Mouse (Mus musculus) heart, postnatal 0 days (tissue): ENCODE data around the gene Tpsab1. TPM values are rescaled to one million over a fixed set of nuclear protein-coding genes. Genes with fewer than 3 reads are reported as not detected.

ENCODE experiments used
- ATAC-seq: fragments of 200-750 bp; cut with Nextera tagmentation; 2 replicates; pipeline ENCODE4 v1.8.0; 2017; ENCODE audit warnings: low read depth, moderate number of reproducible peaks, moderate library complexity; ENCODE audit not compliant: insufficient read depth
- DNase-seq: peaks from one replicate; pipeline ENCODE4 v3.0.0-alpha.2; 2016; ENCODE audit warnings: low spot score
- H3K27ac ChIP-seq: fragments of 300-500 bp; sonication (generic); 2 replicates; pipeline ENCODE4 v1.5.1; 2014; ENCODE audit warnings: low read depth, mild to moderate bottlenecking
- H3K27me3 ChIP-seq: fragments of 300-500 bp; sonication (generic); 2 replicates; pipeline ENCODE4 v1.6.1; 2014; ENCODE audit warnings: low read length, mixed read lengths; ENCODE audit not compliant: control insufficient read depth, insufficient read depth
- H3K36me3 ChIP-seq: fragments of 300-500 bp; sonication (generic); replicated peaks from 2 replicates; pipeline ENCODE4 v1.6.1; 2014; ENCODE audit warnings: low read length, mixed read lengths; ENCODE audit not compliant: control insufficient read depth, insufficient read depth
- H3K4me1 ChIP-seq: fragments of 300-500 bp; sonication (generic); 2 replicates; pipeline ENCODE4 v1.6.1; 2014; ENCODE audit warnings: antibody characterized with exemption; ENCODE audit not compliant: control insufficient read depth, insufficient read depth
- H3K4me2 ChIP-seq: fragments of 300-500 bp; sonication (generic); 2 replicates; pipeline ENCODE4 v1.6.1; 2014; ENCODE audit warnings: low read depth, mild to moderate bottlenecking, low read length, moderate library complexity
- H3K4me3 ChIP-seq: fragments of 300-500 bp; sonication (generic); 2 replicates; pipeline ENCODE4 v1.5.1; 2014; ENCODE audit warnings: low read depth, low read length
- H3K9ac ChIP-seq: fragments of 300-500 bp; sonication (generic); replicated peaks from 2 replicates; pipeline ENCODE4 v1.6.1; 2014; ENCODE audit warnings: low read depth, low read length, mixed read lengths
- H3K9me3 ChIP-seq: fragments of 300-500 bp; sonication (generic); replicated peaks from 2 replicates; pipeline ENCODE4 v1.6.1; 2016; ENCODE audit warnings: low read length; ENCODE audit not compliant: control insufficient read depth
- CTCF ChIP-seq: IDR thresholded peaks from 2 replicates; pipeline ENCODE4 v1.5.1; 2016; ENCODE audit warnings: antibody characterized with exemption, control low read depth, low read depth
- EP300 ChIP-seq: IDR thresholded peaks from 2 replicates; pipeline ENCODE4 v1.6.1; 2016; ENCODE audit warnings: antibody characterized with exemption, low read depth
- WGBS: fragments of 180-500 bp; shearing (Covaris S2); extraction: QIAGEN DNeasy Blood & Tissue Kit; methylation state at CpG from one replicate; pipeline ENCODE4 v1.1.7; 2014; 5-methylcytosine and 5-hydroxymethylcytosine counted together
- polyA plus RNA-seq: library from polyadenylated mRNA; unstranded; fragments of >200 nt; fragmentation: Nextera tagmentation; extraction: Ambion mirVana; gene quantifications from 2 replicates; pipeline ENCODE4 v1.2.1, GENCODE M21; 2015
- total RNA-seq: library from RNA; depleted of rRNA; stranded (reverse); fragments of >200 nt; gene quantifications from 2 replicates; pipeline ENCODE4 v1.2.3, GENCODE M21; 2014; ENCODE audit warnings: low replicate concordance

Tpsab1 gene
- total and polyA plus RNA-seq, 2 experiments from 2014 or later, result 1.2 to 5.3 TPM

DNA sequence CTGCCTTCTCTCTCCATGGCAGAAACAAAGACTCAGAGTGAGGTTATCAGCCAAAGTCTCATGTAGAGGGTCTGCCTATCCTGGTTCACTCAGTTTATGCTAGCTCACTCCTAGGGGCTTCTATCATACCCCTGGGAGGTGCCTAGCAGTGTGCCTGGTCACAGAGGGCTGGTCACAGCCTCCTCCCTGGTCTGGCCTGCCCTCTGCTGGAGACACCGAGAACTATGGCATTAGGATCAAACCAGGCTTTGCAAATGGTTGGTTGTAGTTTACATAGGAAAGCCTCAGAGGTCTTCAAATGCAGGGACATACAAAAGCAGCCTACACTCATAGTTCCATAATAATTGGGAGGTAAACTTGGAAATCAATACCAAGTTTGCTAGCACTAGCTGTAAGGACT, 18.4 kb upstream of the Tpsab1 start:
- no peaks in the 10 kb centered on the region for H3K9me3 ChIP-seq
- no peaks in the 10 kb centered on the region for H3K4me1 ChIP-seq
- 0% methylated on average over 1 of the region's 1 CpGs for WGBS
- ATAC-seq, result peak; percentile 49; the same call in 1 of the 2 replicates
- H3K9ac ChIP-seq, result no peak overlapping the region
- H3K4me2 ChIP-seq, result no peak overlapping the region
- no peaks in the 10 kb centered on the region for H3K27me3 ChIP-seq
- TF ChIP-seq EP300, result no peak
- TF ChIP-seq CTCF, result peak; percentile 73
- no peak overlapping the region for H3K27ac ChIP-seq
- no peaks in the 10 kb centered on the region for H3K36me3 ChIP-seq
- DNase-seq, result no peak
- H3K4me3 ChIP-seq, result no peak overlapping the region

DNA sequence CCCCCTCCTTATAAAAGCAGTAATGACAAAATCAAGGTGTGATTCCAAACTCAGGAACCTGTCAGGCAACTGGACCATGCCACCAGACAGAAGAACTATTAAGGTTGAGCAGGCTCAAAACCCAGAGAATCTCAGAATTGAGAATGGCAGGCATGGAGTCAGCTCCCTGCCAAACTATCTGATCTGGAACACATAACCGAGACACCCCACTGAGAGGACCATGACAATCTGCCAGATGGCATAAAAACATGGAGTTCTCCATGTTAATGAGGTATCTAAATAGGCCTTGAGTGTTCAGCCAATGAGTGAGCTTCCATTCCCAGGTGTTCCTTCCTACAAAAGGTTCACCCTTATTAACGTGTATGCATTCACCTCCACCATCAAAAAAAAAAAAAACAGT, 15.9 kb upstream of the Tpsab1 start:
- DNase-seq (no peak), ATAC-seq (no peak)
- no peak overlapping the region for H3K9ac ChIP-seq
- H3K27me3 ChIP-seq, result no peaks in the 10 kb centered on the region
- no peak overlapping the region for H3K4me3 ChIP-seq
- no peaks in the 10 kb centered on the region for H3K4me1 ChIP-seq
- no peak overlapping the region for H3K27ac ChIP-seq
- no peaks in the 10 kb centered on the region for H3K9me3 ChIP-seq
- H3K4me2 ChIP-seq, result no peak overlapping the region
- no peak for TF ChIP-seq CTCF
- no peak for TF ChIP-seq EP300
- H3K36me3 ChIP-seq, result no peaks in the 10 kb centered on the region
- WGBS, result 68% methylated on average over 2 of the region's 2 CpGs

DNA sequence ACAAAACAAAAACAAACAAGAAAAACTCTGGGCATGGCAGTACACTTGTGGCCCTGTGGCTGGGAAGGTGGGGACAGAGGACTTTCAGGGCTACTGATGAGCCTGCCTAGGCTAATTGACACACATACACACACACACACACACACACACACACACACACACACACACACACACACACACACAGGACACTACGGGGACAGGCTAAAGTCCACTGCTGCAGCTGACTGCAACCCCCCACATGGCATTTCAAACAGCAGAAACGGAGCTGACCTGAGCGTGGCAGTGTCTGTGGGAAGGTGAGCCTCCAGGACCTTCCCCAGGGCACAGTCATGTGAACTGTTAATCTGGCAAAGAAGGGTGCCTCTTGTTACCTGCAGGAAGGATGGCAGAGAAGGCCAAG, 3.9 kb downstream of the Tpsab1 start:
- H3K36me3 ChIP-seq, result no peaks in the 10 kb centered on the region
- no peak for TF ChIP-seq EP300
- H3K4me3 ChIP-seq, result no peak overlapping the region
- H3K4me2 ChIP-seq, result no peak overlapping the region
- H3K4me1 ChIP-seq, result no peaks in the 10 kb centered on the region
- H3K9ac ChIP-seq, result no peak overlapping the region
- H3K27ac ChIP-seq, result no peak overlapping the region
- H3K27me3 ChIP-seq, result no peaks in the 10 kb centered on the region
- ATAC-seq, result no peak
- no peaks in the 10 kb centered on the region for H3K9me3 ChIP-seq
- DNase-seq, result no peak
- 55% methylated on average over 3 of the region's 3 CpGs for WGBS

DNA sequence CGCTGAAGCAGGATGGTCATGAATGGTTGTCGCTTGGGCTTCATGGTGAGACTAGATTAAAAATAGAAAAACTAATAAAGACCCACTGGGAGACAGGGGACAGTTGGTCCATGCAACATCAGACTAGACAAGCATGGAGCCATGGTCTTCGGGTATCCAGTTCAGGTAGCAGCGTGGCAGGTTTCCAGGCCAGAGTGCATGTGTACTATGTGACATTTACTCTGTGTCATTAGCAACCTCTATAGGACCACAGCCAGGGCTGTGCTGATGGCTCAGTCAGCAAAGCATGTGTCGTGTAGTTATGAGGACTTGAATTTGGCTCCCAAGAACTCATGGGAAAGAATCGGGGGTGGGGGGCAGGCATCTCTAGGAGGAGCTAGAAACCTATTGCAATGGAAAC, 5.4 kb downstream of the Tpsab1 start:
- 80% methylated on average over 6 of the region's 6 CpGs for WGBS
- H3K4me2 ChIP-seq, result no peak overlapping the region
- H3K36me3 ChIP-seq, result no peaks in the 10 kb centered on the region
- no peaks in the 10 kb centered on the region for H3K4me1 ChIP-seq
- no peak overlapping the region for H3K27ac ChIP-seq
- H3K27me3 ChIP-seq, result 0 out of 2 replicates have a peak, but pooled peaks cover 4% of the 10 kb centered on the region
- ATAC-seq, result no peak
- H3K9me3 ChIP-seq, result no peaks in the 10 kb centered on the region
- TF ChIP-seq CTCF (no peak), EP300 (no peak)
- H3K4me3 ChIP-seq, result no peak overlapping the region
- DNase-seq, result no peak
- H3K9ac ChIP-seq, result no peak overlapping the region

DNA sequence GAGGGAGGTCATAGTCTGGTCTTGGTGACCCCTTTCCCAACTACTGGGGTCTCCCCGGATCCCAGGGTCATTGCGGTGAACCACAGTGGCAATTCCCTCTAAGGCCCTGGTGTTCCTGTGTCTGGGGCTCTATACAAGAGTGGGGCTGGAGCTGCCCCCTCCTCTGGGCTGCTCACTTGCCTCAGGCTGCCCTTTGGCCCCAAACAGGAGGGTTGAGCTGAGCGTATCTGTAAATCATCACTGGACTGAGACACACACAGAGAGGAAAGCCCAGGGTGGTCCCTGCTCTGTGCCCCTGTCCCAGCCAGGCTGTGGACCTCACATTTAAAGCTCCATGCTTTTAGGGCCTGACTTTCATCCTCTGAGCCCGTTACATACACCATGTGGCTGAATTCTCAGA, 7.1 kb downstream of the Tpsab1 start:
- no peak overlapping the region for H3K4me3 ChIP-seq
- no peaks in the 10 kb centered on the region for H3K4me1 ChIP-seq
- no peak overlapping the region for H3K4me2 ChIP-seq
- WGBS, result 83% methylated on average over 4 of the region's 4 CpGs
- peaks cover 16% of the 10 kb centered on the region for H3K27me3 ChIP-seq
- H3K36me3 ChIP-seq, result no peaks in the 10 kb centered on the region
- no peaks in the 10 kb centered on the region for H3K9me3 ChIP-seq
- DNase-seq (no peak), ATAC-seq (no peak)
- TF ChIP-seq EP300, result no peak
- TF ChIP-seq CTCF, result no peak
- no peak overlapping the region for H3K9ac ChIP-seq
- H3K27ac ChIP-seq, result no peak overlapping the region

DNA sequence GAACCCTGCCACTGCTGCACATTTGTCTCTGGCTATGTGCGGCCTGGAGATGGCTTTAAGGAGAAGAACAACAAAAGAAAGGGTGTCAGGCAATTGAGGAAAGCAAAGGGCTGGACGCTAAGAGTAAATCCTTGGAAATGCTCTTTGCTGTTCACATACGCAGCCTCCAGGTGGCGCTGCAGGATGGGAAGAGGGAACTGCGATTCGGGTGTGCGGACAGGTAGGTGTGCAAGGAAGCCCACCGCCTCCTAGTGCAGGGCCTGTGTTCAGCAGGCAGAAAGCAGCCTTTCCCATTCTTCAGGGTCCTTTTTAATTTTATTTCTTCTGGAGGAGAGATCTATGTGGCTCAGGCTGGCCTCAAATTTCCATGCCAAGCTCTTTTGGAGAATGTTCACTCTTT, 11.4 kb downstream of the Tpsab1 start:
- H3K27me3 ChIP-seq, result peaks cover 25% of the 10 kb centered on the region

More for the DNA sequence above, 11.4 kb downstream of the Tpsab1 start:
- DNase-seq (peak; percentile 46), ATAC-seq (no peak)
- Histone ChIP-seq H3K4me2 (no peak overlapping the region), H3K4me3 (no peak overlapping the region), H3K4me1 (no peaks in the 10 kb centered on the region), H3K27ac (no peak overlapping the region), H3K9ac (no peak overlapping the region), H3K9me3 (no peaks in the 10 kb centered on the region), H3K36me3 (no peaks in the 10 kb centered on the region)
- WGBS, result 2% methylated on average over 8 of the region's 8 CpGs
- TF ChIP-seq EP300 (no peak), CTCF (peak; percentile 92)
